Mouse (Mus musculus): ENCODE measurements around the gene Rtf2. TPM values are rescaled to one million over a fixed set of nuclear protein-coding genes. Genes with fewer than 3 reads are reported as not detected.

The Rtf2 gene
- polyA plus RNA-seq (2014; fragmentation: Nextera tagmentation; extraction: Ambion mirVana) = 95.5 and 102 TPM in 2 replicates

DNA sequence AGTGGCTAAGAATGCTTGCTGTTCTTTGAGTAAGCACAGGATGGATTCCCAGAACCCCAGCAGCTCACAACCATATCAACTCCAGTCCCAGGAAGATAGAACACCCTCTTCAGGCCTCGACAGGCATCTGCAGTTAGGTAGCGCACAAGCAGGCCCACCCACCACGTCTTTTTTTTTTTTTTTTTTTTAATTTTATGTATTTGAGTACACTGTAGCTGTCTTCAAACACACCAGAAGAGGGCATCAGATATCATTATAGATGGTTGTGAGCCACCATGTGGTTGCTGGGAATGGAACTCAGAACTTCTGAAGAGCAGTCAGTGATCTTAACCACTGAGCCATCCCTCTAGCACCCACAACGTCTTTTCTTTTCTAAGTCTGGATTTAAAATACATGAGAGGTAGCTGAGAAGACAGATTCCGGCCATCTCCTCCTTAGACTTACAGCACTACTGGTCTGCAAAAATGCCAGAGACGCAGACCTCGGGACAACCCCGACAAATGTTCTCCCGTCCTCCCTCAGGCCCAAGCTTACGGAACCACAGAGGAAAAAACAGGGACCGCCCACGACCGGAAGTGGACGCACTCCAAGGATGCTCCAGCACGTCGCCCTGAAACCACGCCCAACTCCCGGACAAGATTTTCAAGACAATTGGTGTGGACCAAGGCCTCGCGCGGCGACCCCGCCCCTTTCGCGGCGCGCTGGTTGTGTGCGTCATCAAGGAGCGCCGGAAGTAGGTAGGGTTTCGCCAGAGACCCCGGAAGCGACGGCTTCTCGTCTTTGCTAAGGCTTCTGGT lies at the start of gene Rtf2:
Gene Rtf2, plus strand, starts transcription at position 714 of the 797 bp plus-strand sequence.
- Histone ChIP-seq H3K4me1 (replicated peaks; ENCODE audit: control insufficient read depth, insufficient read depth, low read length) (peaks cover 6% of the 10 kb centered on the region; the same call in 1 of the 2 replicates), H3K36me3 (ENCODE audit: control insufficient read depth, insufficient read depth, low read length) (no peaks in the 10 kb centered on the region), H3K4me2 (replicated peaks; ENCODE audit: low read depth, low read length) (peak within 1 kb of the TSS; percentile 64), H3K9me3 (ENCODE audit: control insufficient read depth, low read length) (no peaks in the 10 kb centered on the region), H3K27ac (ENCODE audit: low read depth, low read length) (no peak within 1 kb of the TSS), H3K4me3 (ENCODE audit: low read depth, low read length) (peak within 1 kb of the TSS; percentile 86), H3K9ac (ENCODE audit: low read depth, low read length) (peak within 1 kb of the TSS; percentile 68), H3K27me3 (ENCODE audit: control insufficient read depth, insufficient read depth, low read length) (no peaks in the 10 kb centered on the region)
- ATAC-seq (ENCODE audit: low FRiP score) (peak; percentile 98), DNase-seq (ENCODE audit: low spot score) (peak; percentile 100)
- 2% methylated on average over 35 of the region's 35 CpGs for WGBS

GRCm38 (mm10) chr2:172392041-172392521 lies 48.3 kb upstream of the Rtf2 start:
- H3K9me3 ChIP-seq (ENCODE audit: control insufficient read depth, low read length) = no peaks in the 10 kb centered on the region
- no peak for DNase-seq (ENCODE audit: low spot score)
- H3K4me3 ChIP-seq (ENCODE audit: low read depth, low read length) = no peak overlapping the region
- no peaks in the 10 kb centered on the region for H3K27me3 ChIP-seq (ENCODE audit: control insufficient read depth, insufficient read depth, low read length)
- H3K4me1 ChIP-seq (replicated peaks; ENCODE audit: control insufficient read depth, insufficient read depth, low read length) = no peaks in the 10 kb centered on the region
- no peaks in the 10 kb centered on the region for H3K36me3 ChIP-seq (ENCODE audit: control insufficient read depth, insufficient read depth, low read length)
- no peak overlapping the region for H3K27ac ChIP-seq (ENCODE audit: low read depth, low read length)
- H3K4me2 ChIP-seq (replicated peaks; ENCODE audit: low read depth, low read length) = no peak overlapping the region
- WGBS = 77% methylated on average over 10 of the region's 10 CpGs
- H3K9ac ChIP-seq (ENCODE audit: low read depth, low read length) = no peak overlapping the region
- ATAC-seq (ENCODE audit: low FRiP score) = no peak

- 32% methylated on average over 13 of the region's 13 CpGs for WGBS
- Histone ChIP-seq H3K36me3 (ENCODE audit: control insufficient read depth, insufficient read depth, low read length) (no peaks in the 10 kb centered on the region), H3K9me3 (ENCODE audit: control insufficient read depth, low read length) (no peaks in the 10 kb centered on the region), H3K9ac (ENCODE audit: low read depth, low read length) (no peak within 1 kb of the TSS), H3K4me2 (replicated peaks; ENCODE audit: low read depth, low read length) (no peak within 1 kb of the TSS), H3K4me1 (replicated peaks; ENCODE audit: control insufficient read depth, insufficient read depth, low read length) (no peaks in the 10 kb centered on the region), H3K27ac (ENCODE audit: low read depth, low read length) (no peak within 1 kb of the TSS), H3K27me3 (ENCODE audit: control insufficient read depth, insufficient read depth, low read length) (no peaks in the 10 kb centered on the region), H3K4me3 (ENCODE audit: low read depth, low read length) (no peak within 1 kb of the TSS)
- no peak for ATAC-seq (ENCODE audit: low FRiP score)
- DNase-seq (ENCODE audit: low spot score) = no peak
Observed at GRCm38 (mm10) chr2:172393391-172394051, 46.8 kb upstream of the Rtf2 start, which contains the start of gene Cass4. TSS of gene Cass4 (plus strand) at chr2:172393794.

GRCm38 (mm10) chr2:172394052-172394392 lies 46.3 kb upstream of the Rtf2 start:
- no peak overlapping the region for H3K4me3 ChIP-seq (ENCODE audit: low read depth, low read length)
- H3K27ac ChIP-seq (ENCODE audit: low read depth, low read length) = no peak overlapping the region
- WGBS = 68% methylated on average over 2 of the region's 2 CpGs
- H3K36me3 ChIP-seq (ENCODE audit: control insufficient read depth, insufficient read depth, low read length) = no peaks in the 10 kb centered on the region
- H3K27me3 ChIP-seq (ENCODE audit: control insufficient read depth, insufficient read depth, low read length) = no peaks in the 10 kb centered on the region
- H3K4me2 ChIP-seq (replicated peaks; ENCODE audit: low read depth, low read length) = no peak overlapping the region
- ATAC-seq (ENCODE audit: low FRiP score) (no peak), DNase-seq (ENCODE audit: low spot score) (no peak)
- no peak overlapping the region for H3K9ac ChIP-seq (ENCODE audit: low read depth, low read length)
- H3K4me1 ChIP-seq (replicated peaks; ENCODE audit: control insufficient read depth, insufficient read depth, low read length) = no peaks in the 10 kb centered on the region
- no peaks in the 10 kb centered on the region for H3K9me3 ChIP-seq (ENCODE audit: control insufficient read depth, low read length)

- WGBS = 77% methylated on average over 4 of the region's 4 CpGs
- ATAC-seq (ENCODE audit: low FRiP score) (no peak), DNase-seq (ENCODE audit: low spot score) (no peak)
Observed at GRCm38 (mm10) chr2:172394671-172395070, 45.7 kb upstream of the Rtf2 start.

GRCm38 (mm10) chr2:172395961-172396360 lies 44.4 kb upstream of the Rtf2 start:
- no peak for ATAC-seq (ENCODE audit: low FRiP score)
- no peaks in the 10 kb centered on the region for H3K9me3 ChIP-seq (ENCODE audit: control insufficient read depth, low read length)
- H3K4me2 ChIP-seq (replicated peaks; ENCODE audit: low read depth, low read length) = no peak overlapping the region
- H3K4me3 ChIP-seq (ENCODE audit: low read depth, low read length) = no peak overlapping the region
- 33% methylated on average over 9 of the region's 9 CpGs for WGBS
- H3K36me3 ChIP-seq (ENCODE audit: control insufficient read depth, insufficient read depth, low read length) = no peaks in the 10 kb centered on the region
- DNase-seq (ENCODE audit: low spot score) = no peak
- H3K27me3 ChIP-seq (ENCODE audit: control insufficient read depth, insufficient read depth, low read length) = no peaks in the 10 kb centered on the region
- no peaks in the 10 kb centered on the region for H3K4me1 ChIP-seq (replicated peaks; ENCODE audit: control insufficient read depth, insufficient read depth, low read length)
- no peak overlapping the region for H3K9ac ChIP-seq (ENCODE audit: low read depth, low read length)
- no peak overlapping the region for H3K27ac ChIP-seq (ENCODE audit: low read depth, low read length)

More at GRCm38 (mm10) chr2:172394671-172395070, 45.7 kb upstream of the Rtf2 start:
- H3K27ac ChIP-seq (ENCODE audit: low read depth, low read length) = no peak overlapping the region
- no peaks in the 10 kb centered on the region for H3K27me3 ChIP-seq (ENCODE audit: control insufficient read depth, insufficient read depth, low read length)
- no peak overlapping the region for H3K9ac ChIP-seq (ENCODE audit: low read depth, low read length)
- H3K4me1 ChIP-seq (replicated peaks; ENCODE audit: control insufficient read depth, insufficient read depth, low read length) = no peaks in the 10 kb centered on the region
- H3K4me2 ChIP-seq (replicated peaks; ENCODE audit: low read depth, low read length) = no peak overlapping the region
- no peaks in the 10 kb centered on the region for H3K9me3 ChIP-seq (ENCODE audit: control insufficient read depth, low read length)
- no peak overlapping the region for H3K4me3 ChIP-seq (ENCODE audit: low read depth, low read length)
- H3K36me3 ChIP-seq (ENCODE audit: control insufficient read depth, insufficient read depth, low read length) = no peaks in the 10 kb centered on the region

GRCm38 (mm10) chr2:172399901-172400300 lies 40.5 kb upstream of the Rtf2 start:
- 39% methylated on average over 9 of the region's 9 CpGs for WGBS
- Histone ChIP-seq H3K9ac (ENCODE audit: low read depth, low read length) (no peak overlapping the region), H3K9me3 (ENCODE audit: control insufficient read depth, low read length) (no peaks in the 10 kb centered on the region), H3K4me2 (replicated peaks; ENCODE audit: low read depth, low read length) (no peak overlapping the region), H3K36me3 (ENCODE audit: control insufficient read depth, insufficient read depth, low read length) (no peaks in the 10 kb centered on the region), H3K4me3 (ENCODE audit: low read depth, low read length) (no peak overlapping the region), H3K4me1 (replicated peaks; ENCODE audit: control insufficient read depth, insufficient read depth, low read length) (no peaks in the 10 kb centered on the region), H3K27ac (ENCODE audit: low read depth, low read length) (no peak overlapping the region), H3K27me3 (ENCODE audit: control insufficient read depth, insufficient read depth, low read length) (no peaks in the 10 kb centered on the region)
- ATAC-seq (ENCODE audit: low FRiP score) (peak; percentile 35; the same call in 1 of the 2 replicates), DNase-seq (ENCODE audit: low spot score) (peak; percentile 29)

DNA sequence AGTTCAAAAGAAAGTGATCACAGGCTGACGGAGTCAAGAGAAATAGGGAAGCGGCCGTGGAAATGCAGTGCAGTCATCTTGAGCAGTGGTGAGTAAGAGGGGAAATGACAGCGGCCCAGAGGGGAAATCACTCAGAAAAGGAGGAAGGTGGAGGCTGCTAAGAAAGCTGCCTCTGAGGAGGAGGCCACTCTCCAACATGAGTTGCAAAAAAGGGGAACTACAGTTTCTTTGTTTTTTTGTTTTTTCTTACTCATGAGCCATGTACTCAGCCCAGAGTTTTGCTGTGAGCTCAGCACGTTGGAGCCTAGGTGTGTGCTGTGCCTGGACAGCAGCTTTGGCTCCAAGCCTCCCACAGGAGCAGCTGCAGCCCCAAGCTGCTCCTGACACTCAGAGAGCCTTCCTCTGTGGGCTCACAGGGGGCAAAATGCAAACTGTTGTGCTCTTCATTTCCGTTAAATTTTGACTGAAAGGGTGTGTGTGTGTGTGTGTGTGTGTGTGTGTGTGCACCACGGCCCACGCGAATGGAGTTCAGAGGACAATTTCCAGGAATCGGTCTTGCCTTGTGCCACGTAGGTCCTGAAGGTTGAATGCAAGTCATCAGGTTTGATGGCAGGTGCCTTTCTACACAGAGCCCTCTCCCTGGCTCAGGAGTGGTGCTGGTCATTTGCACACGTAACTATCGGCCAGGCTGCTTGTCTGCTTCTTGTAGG lies 39.1 kb upstream of the Rtf2 start:
- ATAC-seq (ENCODE audit: low FRiP score) = no peak
- H3K4me1 ChIP-seq (replicated peaks; ENCODE audit: control insufficient read depth, insufficient read depth, low read length) = no peaks in the 10 kb centered on the region

More for the DNA sequence above, 39.1 kb upstream of the Rtf2 start:
- Histone ChIP-seq H3K27ac (ENCODE audit: low read depth, low read length) (no peak overlapping the region), H3K9ac (ENCODE audit: low read depth, low read length) (no peak overlapping the region), H3K9me3 (ENCODE audit: control insufficient read depth, low read length) (no peaks in the 10 kb centered on the region), H3K4me2 (replicated peaks; ENCODE audit: low read depth, low read length) (no peak overlapping the region), H3K36me3 (ENCODE audit: control insufficient read depth, insufficient read depth, low read length) (no peaks in the 10 kb centered on the region), H3K4me3 (ENCODE audit: low read depth, low read length) (no peak overlapping the region), H3K27me3 (ENCODE audit: control insufficient read depth, insufficient read depth, low read length) (no peaks in the 10 kb centered on the region)
- 77% methylated on average over 13 of the region's 13 CpGs for WGBS
- no peak for DNase-seq (ENCODE audit: low spot score)
